Mouse (Mus musculus): Measurements from ENCODE around the gene Zc3hav1l. TPM values are rescaled to one million over a fixed set of nuclear protein-coding genes. Genes with fewer than 3 reads are reported as not detected.

The Zc3hav1l gene
- 0.56 and 0.68 TPM in 2 replicates for polyA plus RNA-seq (2021; fragmentation: Nextera tagmentation)
- long read RNA-seq, experiment 1, partial matches to known transcripts = 0 of 1 reads
- long read RNA-seq, experiment 1, other reads (novel, unspliced or antisense) = 1 of 1 reads
- long read RNA-seq, experiment 2, full-length matches to known transcripts = 5 of 8 reads
- long read RNA-seq, experiment 2, partial matches to known transcripts = 0 of 8 reads
- long read RNA-seq, experiment 2, other reads (novel, unspliced or antisense) = 3 of 8 reads

DNA sequence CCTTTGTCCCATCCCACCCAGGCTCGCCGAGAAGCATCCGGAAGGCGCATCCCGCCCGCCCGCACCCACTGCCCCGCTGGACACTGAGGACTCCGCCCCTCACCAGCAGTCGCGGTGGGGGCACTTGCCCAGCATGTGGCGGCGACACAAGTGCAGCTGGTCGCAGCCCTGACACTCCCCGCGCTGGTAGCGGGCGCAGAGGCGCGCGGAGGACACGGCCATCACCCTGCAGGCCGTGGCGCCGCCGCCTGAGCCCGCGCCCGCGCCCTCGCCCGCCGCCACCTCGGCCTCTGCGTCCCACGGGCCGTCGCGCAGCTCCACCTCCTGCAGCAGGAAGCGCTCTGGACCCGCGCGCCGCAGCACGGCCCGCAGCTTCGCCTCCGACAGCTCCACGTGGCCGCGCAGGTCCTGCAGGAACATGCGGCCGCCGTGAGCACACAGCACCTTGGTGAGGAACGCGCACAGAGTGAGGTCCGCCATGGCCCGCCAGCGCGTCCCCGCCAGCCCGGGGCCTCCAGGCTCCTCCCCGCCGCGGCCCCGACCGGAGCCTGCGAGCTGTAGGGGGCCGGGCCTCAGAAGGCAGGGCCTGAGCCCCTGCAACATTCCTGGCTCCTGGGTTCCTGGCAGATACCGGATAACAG lies at the start of gene Zc3hav1l:
Gene Zc3hav1l, minus strand, starts transcription at position 499 of the 641 bp plus-strand sequence.

DNA sequence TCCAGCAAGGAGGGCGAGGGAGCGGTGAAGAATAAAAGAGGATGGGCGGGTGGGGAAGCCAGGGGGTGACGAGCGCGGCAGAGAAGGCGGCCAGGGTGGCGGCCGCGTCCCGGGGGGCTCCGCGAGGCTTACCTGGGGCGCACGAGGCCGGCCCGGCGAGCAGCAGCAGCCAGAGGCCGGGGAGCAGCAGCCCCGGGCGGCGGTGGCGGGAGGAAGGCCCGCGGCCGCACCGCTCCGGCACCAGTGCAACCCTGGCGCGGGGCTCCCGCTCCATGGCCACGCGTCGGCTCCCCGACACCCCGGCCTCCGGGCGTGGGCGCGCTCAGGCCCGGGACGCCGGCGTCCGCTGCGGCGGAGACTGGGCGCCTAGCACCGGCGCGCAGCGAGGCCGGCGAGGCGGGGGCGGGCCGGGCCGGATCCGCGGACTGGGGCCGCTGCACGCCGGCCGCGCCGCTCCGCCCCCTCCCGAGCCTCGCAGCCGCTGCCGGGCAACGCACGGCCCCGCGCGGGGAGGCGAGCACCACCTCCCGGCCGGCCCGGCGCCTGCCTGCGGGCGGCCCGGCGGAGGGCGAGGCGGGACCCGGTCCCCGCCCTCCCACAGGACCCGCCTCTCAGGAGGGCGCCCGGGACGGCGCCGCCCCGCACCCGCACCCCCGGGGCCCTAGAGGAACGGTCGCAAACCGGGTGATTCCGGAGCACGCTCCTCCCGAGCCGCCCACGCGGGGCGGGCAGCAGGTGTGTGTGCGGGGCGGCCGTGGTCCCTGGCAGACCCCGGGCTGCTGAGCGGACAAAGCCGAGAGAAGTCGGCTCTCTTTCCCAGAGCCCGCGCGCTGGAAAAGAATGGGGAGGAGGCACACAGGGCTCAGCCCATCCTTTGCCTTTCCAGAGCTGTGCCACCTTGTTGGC lies 45.1 kb downstream of the Zc3hav1l start, which contains the start of gene D630045J12Rik:
Gene D630045J12Rik, minus strand, starts transcription at position 274 of the 906 bp plus-strand sequence.

Other genes with a start within 250 kb of the Zc3hav1l start
- gene Tmem213, start 190.0 kb downstream of the Zc3hav1l start, polyA plus RNA-seq (2021; fragmentation: Nextera tagmentation) = not detected in 2 replicates
- gene Atp6v0a4, start 174.7 kb downstream of the Zc3hav1l start, polyA plus RNA-seq (2021; fragmentation: Nextera tagmentation) = 0.15 TPM in 1 of 2 replicates, not detected in the other
- gene D630045J12Rik, start 45.2 kb downstream of the Zc3hav1l start, polyA plus RNA-seq (2021; fragmentation: Nextera tagmentation) = 4.6 and 4.9 TPM in 2 replicates
- gene Zc3hav1, start 55.3 kb upstream of the Zc3hav1l start, polyA plus RNA-seq (2021; fragmentation: Nextera tagmentation) = 7.2 and 14.8 TPM in 2 replicates
- gene Ttc26, start 82.2 kb upstream of the Zc3hav1l start, polyA plus RNA-seq (2021; fragmentation: Nextera tagmentation) = 2.9 and 3.6 TPM in 2 replicates
- 4.1 and 4.5 TPM in 2 replicates for gene Ubn2, start 134.7 kb upstream of the Zc3hav1l start, polyA plus RNA-seq (2021; fragmentation: Nextera tagmentation)
- 164 and 178 TPM in 2 replicates for gene Fmc1, start 234.2 kb upstream of the Zc3hav1l start, polyA plus RNA-seq (2021; fragmentation: Nextera tagmentation)

Measured in layer of hippocampus, adult 6 months (tissue).